Mouse (Mus musculus): ENCODE measurements around the gene Gm28729.

GRCm38 (mm10) chr9:96573252-96573651, 48.2 kb upstream of the Gm28729 start:
- TF ChIP-seq CTCF (conservative IDR thresholded peaks at IDR 0.05; ENCODE audit: low read length) (peak; percentile 100), NANOG (IDR thresholded peaks at IDR 0.05; ENCODE audit: borderline replicate concordance, low read length) (no peak), POU5F1 (IDR thresholded peaks at IDR 0.05; ENCODE audit: borderline replicate concordance, low read length) (no peak)
